Mouse (Mus musculus): ENCODE results near the gene Bik. TPM values are rescaled to one million over a fixed set of nuclear protein-coding genes. Genes with fewer than 3 reads are reported as not detected.

The Bik gene
- polyA plus RNA-seq, 1 experiment from 2014 or later = 3.1 TPM

DNA sequence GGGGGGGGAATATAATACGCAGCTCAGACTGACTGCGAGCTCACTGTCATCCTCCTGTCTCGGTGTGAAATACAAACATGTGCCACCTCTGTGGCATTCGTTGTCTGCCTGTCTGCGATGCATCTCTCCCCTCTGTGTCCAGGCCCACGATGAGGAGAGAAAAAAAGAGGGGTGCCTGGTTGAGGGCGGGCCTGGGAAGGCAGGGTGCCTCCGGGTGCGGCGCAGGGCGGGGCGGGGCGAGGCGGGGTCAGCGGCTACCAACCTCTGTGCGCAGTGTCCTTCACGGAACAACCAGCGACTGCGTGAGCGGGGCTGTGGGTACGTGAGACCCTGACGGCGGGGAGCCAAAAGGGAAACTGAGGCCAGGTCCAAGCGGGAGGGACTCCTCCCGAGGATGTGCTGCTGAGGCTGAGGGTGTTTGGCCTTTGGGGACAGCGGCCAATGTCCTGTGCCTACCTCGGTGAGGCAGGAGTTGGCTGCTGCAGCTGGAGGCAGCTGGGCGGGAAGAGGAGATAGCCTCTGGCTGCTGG lies 36.7 kb downstream of the Bik start, which contains the start of the genes Tspo and Mcat:
Gene Tspo (plus strand): TSS at position 266 of the 530 bp plus-strand sequence.
Gene Mcat (minus strand): TSS at position 461 of the 530 bp plus-strand sequence.
- no peaks in the 10 kb centered on the region for H3K36me3 ChIP-seq
- no peak for DNase-seq (ENCODE audit: low spot score)
- H3K4me3 ChIP-seq = peak within 1 kb of the TSS; percentile 61
- WGBS = under 1% methylated on average over 28 of the region's 28 CpGs
- H3K27me3 ChIP-seq (ENCODE audit: low read depth, poor library complexity, severe bottlenecking) = peaks cover 33% of the 10 kb centered on the region
- H3K27ac ChIP-seq (replicated peaks) = peak within 1 kb of the TSS; percentile 80
- H3K4me1 ChIP-seq = peaks cover 26% of the 10 kb centered on the region
- no peaks in the 10 kb centered on the region for H3K9me3 ChIP-seq (replicated peaks)

- H3K4me3 ChIP-seq = peak overlapping the region; percentile 61
- WGBS = 2% methylated on average over 27 of the region's 27 CpGs
- H3K27ac ChIP-seq (replicated peaks) = peak overlapping the region; percentile 80
- H3K36me3 ChIP-seq = no peaks in the 10 kb centered on the region
- H3K27me3 ChIP-seq (ENCODE audit: low read depth, poor library complexity, severe bottlenecking) = peaks cover 33% of the 10 kb centered on the region
- H3K9me3 ChIP-seq (replicated peaks) = no peaks in the 10 kb centered on the region
- peak; percentile 63 for DNase-seq (ENCODE audit: low spot score)
- peaks cover 26% of the 10 kb centered on the region for H3K4me1 ChIP-seq
These were observed 37.4 kb downstream of the Bik start for GRCm38 (mm10) chr15:83563857-83564651.

DNA sequence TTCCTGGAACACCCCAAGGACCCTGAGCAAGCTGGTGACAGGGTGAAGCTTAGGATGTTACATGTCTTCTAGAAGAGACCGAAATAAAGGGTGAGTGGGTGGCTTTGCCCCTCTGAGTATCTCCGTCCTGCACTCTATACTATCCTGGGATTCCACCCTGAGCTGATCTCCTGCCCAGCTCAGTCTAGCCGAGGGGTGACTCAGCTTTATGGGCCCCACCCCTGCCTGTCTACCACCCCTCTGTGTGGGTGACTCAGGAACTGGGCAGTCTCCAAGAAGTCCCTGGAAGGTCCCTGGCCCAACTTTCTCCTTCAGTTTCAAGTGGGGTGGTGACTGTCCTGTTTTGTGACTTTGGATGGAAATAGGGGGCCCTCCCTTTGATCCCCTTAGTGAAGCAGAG lies 38.8 kb downstream of the Bik start:
- Histone ChIP-seq H3K4me3 (no peak overlapping the region), H3K4me1 (peaks cover 26% of the 10 kb centered on the region), H3K36me3 (no peaks in the 10 kb centered on the region), H3K27ac (replicated peaks) (no peak overlapping the region), H3K9me3 (replicated peaks) (no peaks in the 10 kb centered on the region), H3K27me3 (ENCODE audit: low read depth, poor library complexity, severe bottlenecking) (peaks cover 33% of the 10 kb centered on the region)
- 85% methylated on average over 3 of the region's 3 CpGs for WGBS
- no peak for DNase-seq (ENCODE audit: low spot score)

- peaks cover 33% of the 10 kb centered on the region for H3K27me3 ChIP-seq (ENCODE audit: low read depth, poor library complexity, severe bottlenecking)
- H3K4me1 ChIP-seq = peaks cover 26% of the 10 kb centered on the region
- DNase-seq (ENCODE audit: low spot score) = no peak
- 77% methylated on average over 5 of the region's 5 CpGs for WGBS
- H3K36me3 ChIP-seq = no peaks in the 10 kb centered on the region
- H3K9me3 ChIP-seq (replicated peaks) = no peaks in the 10 kb centered on the region
- no peak overlapping the region for H3K4me3 ChIP-seq
- H3K27ac ChIP-seq (replicated peaks) = no peak overlapping the region
These were observed 39.3 kb downstream of the Bik start for GRCm38 (mm10) chr15:83566006-83566405.

GRCm38 (mm10) chr15:83567728-83568127 lies 41.1 kb downstream of the Bik start:
- peaks cover 18% of the 10 kb centered on the region for H3K27me3 ChIP-seq (ENCODE audit: low read depth, poor library complexity, severe bottlenecking)
- DNase-seq (ENCODE audit: low spot score) = no peak
- no peak overlapping the region for H3K27ac ChIP-seq (replicated peaks)
- peaks cover 23% of the 10 kb centered on the region for H3K4me1 ChIP-seq
- H3K4me3 ChIP-seq = no peak overlapping the region
- WGBS = 87% methylated on average over 3 of the region's 3 CpGs
- H3K9me3 ChIP-seq (replicated peaks) = no peaks in the 10 kb centered on the region
- no peaks in the 10 kb centered on the region for H3K36me3 ChIP-seq

DNA sequence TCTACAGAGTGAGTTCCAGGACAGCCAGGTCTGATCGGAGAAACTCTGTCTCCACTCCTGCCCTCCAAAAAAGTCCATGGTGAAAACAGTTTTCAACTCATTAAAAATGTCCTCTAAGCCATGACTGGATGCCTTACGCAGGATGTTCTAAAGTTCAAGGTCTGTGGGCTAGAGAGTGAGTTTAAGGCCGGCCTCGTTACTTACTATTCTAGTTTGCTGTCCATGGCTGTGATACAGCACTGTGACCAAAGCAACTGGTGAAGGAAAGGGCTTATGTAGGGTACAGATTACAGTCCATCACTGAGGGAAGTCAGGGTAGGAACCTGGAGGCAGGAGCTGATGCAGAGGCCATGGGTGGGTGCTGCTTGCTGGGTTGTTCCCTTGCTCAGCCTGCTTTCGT lies 41.9 kb downstream of the Bik start:
- 93% methylated on average over 5 of the region's 5 CpGs for WGBS

GRCm38 (mm10) chr15:83569682-83570081 lies 43.0 kb downstream of the Bik start:
- Histone ChIP-seq H3K4me1 (peaks cover 4% of the 10 kb centered on the region; the same call in 1 of the 2 replicates), H3K27me3 (ENCODE audit: low read depth, poor library complexity, severe bottlenecking) (peaks cover 13% of the 10 kb centered on the region; the same call in 1 of the 2 replicates), H3K9me3 (replicated peaks) (no peaks in the 10 kb centered on the region), H3K36me3 (peaks cover 13% of the 10 kb centered on the region), H3K4me3 (no peak overlapping the region), H3K27ac (replicated peaks) (no peak overlapping the region)
- no peak for DNase-seq (ENCODE audit: low spot score)
- 61% methylated on average over 11 of the region's 11 CpGs for WGBS

More for the DNA sequence above, 41.9 kb downstream of the Bik start:
- peaks cover 2% of the 10 kb centered on the region for H3K36me3 ChIP-seq
- no peak overlapping the region for H3K4me3 ChIP-seq
- no peaks in the 10 kb centered on the region for H3K9me3 ChIP-seq (replicated peaks)
- H3K4me1 ChIP-seq = peaks cover 15% of the 10 kb centered on the region
- H3K27ac ChIP-seq (replicated peaks) = no peak overlapping the region
- H3K27me3 ChIP-seq (ENCODE audit: low read depth, poor library complexity, severe bottlenecking) = peaks cover 13% of the 10 kb centered on the region; the same call in 1 of the 2 replicates
- DNase-seq (ENCODE audit: low spot score) = no peak

- no peak for DNase-seq (ENCODE audit: low spot score)
- Histone ChIP-seq H3K27me3 (ENCODE audit: low read depth, poor library complexity, severe bottlenecking) (peaks cover 7% of the 10 kb centered on the region; the same call in 1 of the 2 replicates), H3K9me3 (replicated peaks) (no peaks in the 10 kb centered on the region), H3K36me3 (peaks cover 23% of the 10 kb centered on the region), H3K4me1 (peaks cover 4% of the 10 kb centered on the region; the same call in 1 of the 2 replicates), H3K27ac (replicated peaks) (no peak overlapping the region), H3K4me3 (no peak overlapping the region)
- 64% methylated on average over 2 of the region's 2 CpGs for WGBS
These were observed 44.0 kb downstream of the Bik start for GRCm38 (mm10) chr15:83570641-83571040.

DNA sequence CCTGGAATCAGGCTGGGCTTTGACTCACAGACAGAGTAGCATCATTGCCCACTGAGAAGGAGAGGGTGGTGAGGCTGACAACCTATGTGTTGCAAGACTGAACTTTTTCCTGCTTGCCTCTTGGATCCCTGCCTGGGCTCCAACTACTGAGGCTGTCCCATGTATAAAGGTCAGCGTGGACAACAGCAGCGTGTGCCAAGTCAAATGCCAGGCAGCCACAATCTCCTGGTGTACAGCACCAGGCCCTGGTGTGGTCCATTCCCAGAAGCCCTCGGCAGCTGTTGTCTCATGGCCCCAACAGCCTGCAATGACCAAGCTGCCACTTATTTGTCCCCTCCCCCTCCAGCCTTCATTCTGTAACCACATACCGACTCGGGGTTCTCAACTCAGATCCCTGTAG lies 45.0 kb downstream of the Bik start:
- H3K27ac ChIP-seq (replicated peaks) = no peak overlapping the region
- H3K9me3 ChIP-seq (replicated peaks) = no peaks in the 10 kb centered on the region
- no peak overlapping the region for H3K4me3 ChIP-seq
- H3K27me3 ChIP-seq (ENCODE audit: low read depth, poor library complexity, severe bottlenecking) = no peaks in the 10 kb centered on the region
- DNase-seq (ENCODE audit: low spot score) = no peak
- H3K36me3 ChIP-seq = peaks cover 33% of the 10 kb centered on the region
- 93% methylated on average over 5 of the region's 5 CpGs for WGBS
- peaks cover 4% of the 10 kb centered on the region; the same call in 1 of the 2 replicates for H3K4me1 ChIP-seq

- H3K9me3 ChIP-seq (replicated peaks) = no peaks in the 10 kb centered on the region
- peaks cover under 1% of the 10 kb centered on the region; the same call in 1 of the 2 replicates for H3K4me1 ChIP-seq
- no peak overlapping the region for H3K27ac ChIP-seq (replicated peaks)
- H3K4me3 ChIP-seq = no peak overlapping the region
- WGBS = 86% methylated on average over 4 of the region's 4 CpGs
- DNase-seq (ENCODE audit: low spot score) = no peak
- H3K36me3 ChIP-seq = peaks cover 38% of the 10 kb centered on the region
- no peaks in the 10 kb centered on the region for H3K27me3 ChIP-seq (ENCODE audit: low read depth, poor library complexity, severe bottlenecking)
These were observed 45.5 kb downstream of the Bik start for GRCm38 (mm10) chr15:83572132-83572531.

DNA sequence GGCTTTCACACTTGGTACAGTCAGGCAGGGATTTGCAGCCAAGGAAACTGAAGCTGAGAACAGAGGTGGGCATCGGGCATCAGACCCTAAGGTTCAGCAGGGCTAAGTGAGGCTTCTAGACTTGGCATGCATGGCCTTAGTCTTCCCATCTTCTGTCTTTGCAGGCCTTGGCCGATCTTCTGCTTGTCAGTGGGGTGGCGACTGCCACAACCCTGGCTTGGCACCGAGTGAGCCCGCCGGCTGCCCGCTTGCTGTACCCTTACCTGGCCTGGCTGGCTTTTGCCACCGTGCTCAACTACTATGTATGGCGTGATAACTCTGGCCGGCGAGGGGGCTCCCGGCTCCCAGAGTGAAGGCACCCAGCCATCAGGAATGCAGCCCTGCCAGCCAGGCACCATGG lies 46.9 kb downstream of the Bik start:
- H3K4me1 ChIP-seq = no peaks in the 10 kb centered on the region
- DNase-seq (ENCODE audit: low spot score) = no peak
- H3K27ac ChIP-seq (replicated peaks) = no peak overlapping the region
- WGBS = 94% methylated on average over 12 of the region's 12 CpGs
- H3K27me3 ChIP-seq (ENCODE audit: low read depth, poor library complexity, severe bottlenecking) = no peaks in the 10 kb centered on the region
- peaks cover 52% of the 10 kb centered on the region for H3K36me3 ChIP-seq
- H3K4me3 ChIP-seq = no peak overlapping the region
- H3K9me3 ChIP-seq (replicated peaks) = no peaks in the 10 kb centered on the region

DNA sequence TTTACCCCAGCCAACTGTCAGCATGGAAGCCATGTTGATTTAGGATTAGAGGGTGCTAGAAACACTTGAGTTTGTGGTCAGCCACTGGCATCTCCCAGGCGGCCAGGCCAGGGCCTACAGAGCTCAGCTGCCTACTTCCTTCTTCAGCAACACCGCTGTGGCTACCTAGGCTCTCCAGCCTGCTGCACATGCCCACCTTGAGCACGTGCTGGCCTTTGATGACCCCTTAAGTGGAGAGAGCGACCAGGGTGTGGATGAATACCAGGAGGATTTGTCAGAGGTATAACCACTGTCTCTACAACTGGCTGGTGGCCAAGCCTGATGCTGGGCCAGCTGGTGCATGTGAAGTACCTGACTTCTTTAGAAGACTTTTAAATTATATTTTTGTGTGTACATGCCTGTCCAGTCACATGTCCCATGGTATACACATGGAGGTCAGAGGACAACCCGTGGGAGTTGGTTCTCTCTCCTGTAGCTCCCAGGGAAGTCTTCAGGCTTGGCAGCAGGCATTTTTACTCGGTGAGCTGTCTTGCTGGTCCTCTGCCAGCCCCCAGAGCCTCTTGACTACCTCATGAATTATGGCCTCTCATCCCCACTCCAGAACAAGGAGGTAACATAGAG lies 48.2 kb downstream of the Bik start:
- Histone ChIP-seq H3K4me3 (no peak overlapping the region), H3K9me3 (replicated peaks) (no peaks in the 10 kb centered on the region), H3K27me3 (ENCODE audit: low read depth, poor library complexity, severe bottlenecking) (no peaks in the 10 kb centered on the region), H3K4me1 (no peaks in the 10 kb centered on the region), H3K27ac (replicated peaks) (no peak overlapping the region), H3K36me3 (peaks cover 65% of the 10 kb centered on the region)
- WGBS = 89% methylated on average over 6 of the region's 6 CpGs
- DNase-seq (ENCODE audit: low spot score) = no peak

DNA sequence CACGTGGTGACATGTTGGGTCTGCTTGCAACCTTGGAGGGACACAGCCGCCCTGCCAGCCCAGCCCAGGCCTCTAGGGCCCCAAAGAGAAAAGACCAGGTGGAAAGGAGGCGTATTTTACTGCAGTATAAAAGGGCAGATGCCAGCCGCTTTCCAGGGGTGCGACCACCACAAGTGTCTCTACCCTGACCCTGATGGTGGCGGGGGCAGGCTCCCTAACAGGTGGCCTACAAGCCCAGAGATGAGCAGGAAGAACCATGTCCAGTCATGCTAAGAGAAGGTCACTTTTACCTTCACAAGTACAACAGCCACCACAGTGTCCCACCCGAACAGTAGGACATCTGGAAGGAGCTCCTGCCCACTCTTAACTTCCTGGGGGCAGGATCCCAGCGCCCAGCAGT lies 48.9 kb downstream of the Bik start:
- no peak overlapping the region for H3K27ac ChIP-seq (replicated peaks)
- WGBS = 91% methylated on average over 8 of the region's 8 CpGs
- H3K4me3 ChIP-seq = no peak overlapping the region
- no peaks in the 10 kb centered on the region for H3K4me1 ChIP-seq
- no peaks in the 10 kb centered on the region for H3K27me3 ChIP-seq (ENCODE audit: low read depth, poor library complexity, severe bottlenecking)
- no peak for DNase-seq (ENCODE audit: low spot score)
- H3K36me3 ChIP-seq = peaks cover 72% of the 10 kb centered on the region
- no peaks in the 10 kb centered on the region for H3K9me3 ChIP-seq (replicated peaks)
